In the genomic region with DNA sequence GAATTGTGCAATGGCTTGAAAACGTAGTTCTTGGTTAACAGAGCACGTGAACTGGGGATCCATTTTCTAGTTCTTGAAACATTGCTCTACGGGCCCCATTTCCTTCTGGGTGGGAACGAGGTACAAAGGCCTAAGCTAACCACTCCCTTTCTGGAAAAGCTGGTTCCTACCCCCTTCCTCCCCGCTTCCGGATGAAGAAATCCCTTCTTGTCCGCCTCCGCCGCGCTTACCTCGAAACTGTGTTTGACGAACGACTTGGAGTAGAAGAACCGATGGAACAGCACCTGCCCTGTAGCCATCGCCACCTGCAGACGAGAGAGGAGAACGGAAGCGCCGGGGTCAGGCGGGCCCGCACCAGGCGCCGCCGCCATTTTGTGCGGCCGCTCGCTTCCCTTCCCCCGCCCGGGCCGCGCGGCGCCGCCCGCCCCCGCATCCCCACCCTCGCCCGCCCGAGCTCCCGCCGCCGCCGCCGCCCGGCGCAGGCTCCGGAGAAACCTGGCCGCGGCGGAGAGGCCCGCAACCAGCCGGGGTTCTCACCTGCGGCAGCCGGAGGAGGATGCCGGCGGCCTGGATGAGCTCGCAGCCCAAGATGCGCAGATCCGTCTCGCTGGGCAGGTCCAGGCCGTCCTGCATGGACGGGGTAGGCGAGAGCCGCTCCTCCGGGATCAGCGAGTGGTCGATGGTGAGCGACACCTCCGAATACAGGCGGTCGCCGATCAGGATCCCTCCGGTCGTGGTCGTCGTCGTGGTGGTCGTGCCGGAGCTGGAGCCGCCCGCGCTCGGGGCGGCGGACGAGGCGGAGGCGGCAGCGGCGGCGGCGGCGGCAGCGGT, we compare ENCODE assay signal across 8 mouse cellular contexts. TPM values are rescaled to one million over a fixed set of nuclear protein-coding genes. Genes with fewer than 3 reads are reported as not detected.
DNase-seq lines count a peak whose midpoint lies in the region; ATAC-seq and TF ChIP-seq lines count a peak whose summit lies in the region.

No protein-coding gene starts in this region.

- peak overlapping the region; percentile 78 for H3K27ac ChIP-seq in ES-Bruce4 (ENCODE audit: insufficient read depth, low read length)
- peak overlapping the region; percentile 99 for H3K27ac ChIP-seq in forebrain, embryonic 13.5 days
- H3K27ac ChIP-seq in lung, embryonic 14.5 days (ENCODE audit: low read depth): peak overlapping the region; percentile 100
- H3K27ac ChIP-seq in neural tube, embryonic 15.5 days (replicated peaks): peak overlapping the region; percentile 99
- H3K27ac ChIP-seq in thymus, adult 2 months (ENCODE audit: control insufficient read depth, insufficient read depth, low read length): peak overlapping the region; percentile 84

- no peaks in the 10 kb centered on the region for H3K9me3 ChIP-seq in ES-Bruce4 (replicated peaks; ENCODE audit: control insufficient read depth, insufficient read depth, low read length, poor library complexity, severe bottlenecking)
- H3K9me3 ChIP-seq in forebrain, embryonic 13.5 days (replicated peaks): no peaks in the 10 kb centered on the region
- no peaks in the 10 kb centered on the region for H3K9me3 ChIP-seq in lung, embryonic 14.5 days (ENCODE audit: low read depth, low read length)
- H3K9me3 ChIP-seq in neural tube, embryonic 15.5 days (replicated peaks): no peaks in the 10 kb centered on the region

- no peak for TF ChIP-seq CTCF in ES-Bruce4 (IDR thresholded peaks at IDR 0.05; ENCODE audit: low read depth, low read length)
- TF ChIP-seq CTCF in lung, embryonic 14.5 days (IDR thresholded peaks at IDR 0.05; ENCODE audit: low read depth): peak; percentile 33
- peak; percentile 60; the same call in 1 of the 2 replicates for TF ChIP-seq CTCF in thymus, adult 2 months (IDR thresholded peaks at IDR 0.05; ENCODE audit: borderline replicate concordance, control insufficient read depth, extremely low read depth, insufficient read depth, low read length, poor library complexity)

- H3K9ac ChIP-seq in ES-Bruce4 (ENCODE audit: low read depth, poor library complexity, severe bottlenecking): peak overlapping the region; percentile 97
- H3K9ac ChIP-seq in forebrain, embryonic 13.5 days: peak overlapping the region; percentile 99
- peak overlapping the region; percentile 99 for H3K9ac ChIP-seq in lung, embryonic 14.5 days
- peak overlapping the region; percentile 96 for H3K9ac ChIP-seq in neural tube, embryonic 15.5 days (replicated peaks)

- H3K4me1 ChIP-seq in ES-Bruce4 (ENCODE audit: control insufficient read depth, insufficient read depth, low read length): peaks cover 3% of the 10 kb centered on the region
- peaks cover 49% of the 10 kb centered on the region for H3K4me1 ChIP-seq in forebrain, embryonic 13.5 days
- H3K4me1 ChIP-seq in lung, embryonic 14.5 days (ENCODE audit: insufficient read depth): peaks cover 24% of the 10 kb centered on the region
- peaks cover 40% of the 10 kb centered on the region for H3K4me1 ChIP-seq in neural tube, embryonic 15.5 days
- peaks cover 7% of the 10 kb centered on the region for H3K4me1 ChIP-seq in thymus, adult 2 months (replicated peaks; ENCODE audit: control insufficient read depth, insufficient read depth, low read length)

- DNase-seq in c-Kit-positive CD71-positive TER-119-positive erythroid progenitor cells, embryonic 14.5 days (ENCODE audit: low spot score): peak; percentile 51
- peak; percentile 71 to 75 for DNase-seq in heart, postnatal 10 days
- peak; percentile 74 to 85 for DNase-seq in kidney, postnatal 4 days
- peak; percentile 75 for DNase-seq in lung, embryonic 14.5 days
- peak; percentile 71 for DNase-seq in thymus, adult 2 months

- H3K36me3 ChIP-seq in ES-Bruce4 (ENCODE audit: control insufficient read depth, insufficient read depth, low read length, poor library complexity, severe bottlenecking): peaks cover 40% of the 10 kb centered on the region
- H3K36me3 ChIP-seq in forebrain, embryonic 13.5 days (ENCODE audit: poor library complexity, severe bottlenecking): peaks cover 24% of the 10 kb centered on the region
- H3K36me3 ChIP-seq in lung, embryonic 14.5 days (ENCODE audit: insufficient read depth): peaks cover 38% of the 10 kb centered on the region
- H3K36me3 ChIP-seq in neural tube, embryonic 15.5 days: peaks cover 14% of the 10 kb centered on the region; the same call in 1 of the 2 replicates
- peaks cover 35% of the 10 kb centered on the region for H3K36me3 ChIP-seq in thymus, adult 2 months (ENCODE audit: control insufficient read depth, insufficient read depth, low read length)

- WGBS in forebrain, embryonic 13.5 days: under 1% methylated on average over 63 of the region's 94 CpGs
- WGBS in lung, embryonic 14.5 days: under 1% methylated on average over 87 of the region's 94 CpGs
- WGBS in neural tube, embryonic 15.5 days: under 1% methylated on average over 83 of the region's 94 CpGs
- under 1% methylated on average over 88 of the region's 94 CpGs for WGBS in thymus, adult 2 months

- H3K27me3 ChIP-seq in ES-Bruce4 (ENCODE audit: control insufficient read depth, insufficient read depth, low read length, poor library complexity, severe bottlenecking): no peaks in the 10 kb centered on the region
- H3K27me3 ChIP-seq in forebrain, embryonic 13.5 days: no peaks in the 10 kb centered on the region
- H3K27me3 ChIP-seq in lung, embryonic 14.5 days (ENCODE audit: insufficient read depth, low read length): no peaks in the 10 kb centered on the region
- no peaks in the 10 kb centered on the region for H3K27me3 ChIP-seq in neural tube, embryonic 15.5 days (replicated peaks)
- H3K27me3 ChIP-seq in thymus, adult 2 months (ENCODE audit: control insufficient read depth, insufficient read depth, low read length): no peaks in the 10 kb centered on the region

- H3K4me2 ChIP-seq in forebrain, embryonic 13.5 days: peak overlapping the region; percentile 91
- H3K4me2 ChIP-seq in lung, embryonic 14.5 days: peak overlapping the region; percentile 84
- peak overlapping the region; percentile 83 for H3K4me2 ChIP-seq in neural tube, embryonic 15.5 days

- TF ChIP-seq EP300 in ES-Bruce4 (IDR thresholded peaks at IDR 0.05; ENCODE audit: insufficient read depth, low read depth, low read length): no peak

- intact Hi-C loops in heart, postnatal 10 days (cut with DNase I): loop anchor here (1.0 to 2.0 kb wide), 2 partner anchors 17 to 33 kb away; no protein-coding TSS in a partner anchor

- ATAC-seq in forebrain, embryonic 13.5 days: peak; percentile 77
- ATAC-seq in lung, embryonic 14.5 days (ENCODE audit: insufficient read depth): peak; percentile 78
- ATAC-seq in neural tube, embryonic 15.5 days (ENCODE audit: low FRiP score): peak; percentile 89

- no peak for TF ChIP-seq POLR2A in ES-Bruce4 (IDR thresholded peaks at IDR 0.05; ENCODE audit: insufficient read depth, low read length)
- TF ChIP-seq POLR2A in thymus, adult 2 months (IDR thresholded peaks at IDR 0.05; ENCODE audit: control insufficient read depth, extremely low read depth, insufficient read depth, low read length, poor library complexity): no peak

- H3K4me3 ChIP-seq in ES-Bruce4 (ENCODE audit: low read depth, low read length): peak overlapping the region; percentile 94
- H3K4me3 ChIP-seq in forebrain, embryonic 13.5 days: peak overlapping the region; percentile 98
- H3K4me3 ChIP-seq in lung, embryonic 14.5 days (ENCODE audit: low read depth, low read length): peak overlapping the region; percentile 98
- peak overlapping the region; percentile 97 for H3K4me3 ChIP-seq in neural tube, embryonic 15.5 days (replicated peaks)
- peak overlapping the region; percentile 82 for H3K4me3 ChIP-seq in thymus, adult 2 months (ENCODE audit: control insufficient read depth, insufficient read depth, low read length)

RNA-seq across cellular contexts. Expression of gene Ccnl1, which starts 0.6 kb away (rescaled TPM):
- polyA plus RNA-seq in ES-Bruce4 (2011; ENCODE audit: insufficient read depth, insufficient read length, low read depth, missing spikeins): 115 and 117 TPM in 2 replicates
- polyA plus RNA-seq in forebrain, embryonic 13.5 days (2015; fragmentation: Nextera tagmentation; extraction: Ambion mirVana): 86.3 and 95.3 TPM in 2 replicates
- total RNA-seq in heart, postnatal 10 days (2021): 10 to 100 TPM; 33.7 to 35.8 TPM
- polyA plus RNA-seq in lung, embryonic 14.5 days (2014; fragmentation: Nextera tagmentation; extraction: Ambion mirVana): 129 and 135 TPM in 2 replicates
- 63.4 and 68.3 TPM in 2 replicates for polyA plus RNA-seq in neural tube, embryonic 15.5 days (2015; fragmentation: Nextera tagmentation; extraction: Ambion mirVana)
- polyA plus RNA-seq in thymus, adult 2 months (2012; rRNA removed): 171 and 266 TPM in 2 replicates

Comparison
In these comparisons a context has a peak if more than half of its experiments do, and no peak if none do; other contexts are left out.
1. Peak in every context shown above with its lines: DNase-seq, ATAC-seq, H3K4me3 ChIP-seq and H3K27ac ChIP-seq.